Mouse (Mus musculus) liver, embryonic 14.5 days (tissue): ENCODE data around the gene Cdca3. TPM values are rescaled to one million over a fixed set of nuclear protein-coding genes. Genes with fewer than 3 reads are reported as not detected.

Source experiments
- ATAC-seq: fragments of 200-750 bp; cut with Nextera tagmentation; 2 replicates; pipeline ENCODE4 v1.8.0; 2017; ENCODE audit warnings: moderate number of reproducible peaks, mild to moderate bottlenecking, moderate library complexity; ENCODE audit not compliant: insufficient read depth
- DNase-seq, 3 experiments: peaks; one replicate each; pipeline ENCODE4 v3.0.0-alpha.2; 2012 to 2013; ENCODE audit warnings: low read depth in 3 of 3, low spot score in 3 of 3
- H3K27ac ChIP-seq: fragments of 300-500 bp; sonication (generic); 2 replicates; pipeline ENCODE4 v1.5.1; 2014; ENCODE audit warnings: moderate library complexity, mild to moderate bottlenecking, control low read depth, inconsistent platforms
- H3K27me3 ChIP-seq: fragments of 300-500 bp; sonication (generic); 2 replicates; pipeline ENCODE4 v1.6.1; 2014; ENCODE audit warnings: mild to moderate bottlenecking, low read length, moderate library complexity; ENCODE audit not compliant: control insufficient read depth, insufficient read depth
- H3K36me3 ChIP-seq: fragments of 300-500 bp; sonication (generic); replicated peaks from 2 replicates; pipeline ENCODE4 v1.6.1; 2014; ENCODE audit warnings: low read depth; ENCODE audit not compliant: control insufficient read depth, insufficient read depth
- H3K4me1 ChIP-seq, 2 experiments: fragments of 200-500 bp in 1 of 2; fragments of 300-500 bp in 1 of 2; sonication (generic) in 1 of 2; replicated peaks; 2 replicates each; pipeline ENCODE4 v1.6.1; 2012 to 2014; ENCODE audit warnings: antibody characterized with exemption in 1 of 2, inconsistent platforms in 1 of 2, low read length in 1 of 2; ENCODE audit not compliant: control insufficient read depth in 2 of 2, insufficient read depth in 2 of 2
- H3K4me2 ChIP-seq: fragments of 300-500 bp; sonication (generic); 2 replicates; pipeline ENCODE4 v1.6.1; 2014; ENCODE audit warnings: low read depth, mild to moderate bottlenecking, control low read depth, moderate library complexity
- H3K4me3 ChIP-seq, 2 experiments: fragments of 200-500 bp in 1 of 2; fragments of 300-500 bp in 1 of 2; sonication (generic) in 1 of 2; 2 replicates each; pipeline ENCODE4 v1.5.1; 2012 to 2014; ENCODE audit warnings: low read depth in 2 of 2, low read length in 2 of 2, mild to moderate bottlenecking in 2 of 2, control low read depth in 1 of 2, inconsistent platforms in 1 of 2, moderate library complexity in 1 of 2; ENCODE audit not compliant: insufficient read depth in 1 of 2
- H3K9ac ChIP-seq: fragments of 300-500 bp; sonication (generic); replicated peaks from 2 replicates; pipeline ENCODE4 v1.6.1; 2014; ENCODE audit warnings: mild to moderate bottlenecking, control low read depth, moderate library complexity
- H3K9me3 ChIP-seq: fragments of 300-500 bp; sonication (generic); 2 replicates; pipeline ENCODE4 v1.6.1; 2016; ENCODE audit warnings: low read length, mixed read lengths; ENCODE audit not compliant: control insufficient read depth
- CTCF ChIP-seq: IDR thresholded peaks from 2 replicates; pipeline ENCODE4 v1.5.1; 2016; ENCODE audit warnings: antibody characterized with exemption, low read depth, control low read depth
- EP300 ChIP-seq: IDR thresholded peaks from 2 replicates; pipeline ENCODE4 v1.6.1; 2016; ENCODE audit warnings: antibody characterized with exemption, low read depth
- WGBS: fragments of 180-500 bp; shearing (Covaris S2); extraction: QIAGEN DNeasy Blood & Tissue Kit; methylation state at CpG from one replicate; pipeline ENCODE4 v1.1.7; 2014; ENCODE audit not compliant: insufficient replicate concordance; 5-methylcytosine and 5-hydroxymethylcytosine counted together
- polyA plus RNA-seq, 2 experiments: library from polyadenylated mRNA; depleted of rRNA in 1 of 2; stranded (reverse) in 1 of 2; unstranded in 1 of 2; fragments of >200 nt; fragmentation: Nextera tagmentation in 1 of 2; extraction: Ambion mirVana in 1 of 2; gene quantifications; 2 replicates each; pipeline versions ENCODE4 v1.2.1 to v1.2.3; 2012 to 2014

The Cdca3 gene
- polyA plus RNA-seq, 2 experiments = 147 to 206 TPM

- no peak overlapping the region for H3K27ac ChIP-seq
- no peak overlapping the region for H3K9ac ChIP-seq
- no peak overlapping the region for H3K4me3 ChIP-seq
- no peaks in the 10 kb centered on the region for H3K4me1 ChIP-seq
- no peak for ATAC-seq
- H3K27me3 ChIP-seq = no peaks in the 10 kb centered on the region
- no peak overlapping the region for H3K4me2 ChIP-seq
- TF ChIP-seq EP300 (no peak), CTCF (no peak)
- no peaks in the 10 kb centered on the region for H3K36me3 ChIP-seq
- WGBS = 73% methylated on average over 9 of the region's 9 CpGs
- H3K9me3 ChIP-seq = no peaks in the 10 kb centered on the region
- DNase-seq = no peak
Measured at GRCm38 (mm10) chr6:124881821-124882220, 52.5 kb downstream of the Cdca3 start.

Other genes starting within 250 kb of the Cdca3 start
- gene C1s2, start 193.5 kb upstream of the Cdca3 start, polyA plus RNA-seq (2012; rRNA removed) = 0.01 TPM in 1 of 2 replicates, not detected in the other
- gene C1s2, start 193.5 kb upstream of the Cdca3 start, polyA plus RNA-seq (2014; fragmentation: Nextera tagmentation; extraction: Ambion mirVana) = not detected in 2 replicates
- gene Lpcat3, start 166.5 kb upstream of the Cdca3 start, polyA plus RNA-seq (2012; rRNA removed) = 61.4 and 65.7 TPM in 2 replicates
- 64.2 and 67.0 TPM in 2 replicates for gene Lpcat3, start 166.5 kb upstream of the Cdca3 start, polyA plus RNA-seq (2014; fragmentation: Nextera tagmentation; extraction: Ambion mirVana)
- gene Emg1, start 117.4 kb upstream of the Cdca3 start, polyA plus RNA-seq (2012; rRNA removed) = 91.1 and 103 TPM in 2 replicates
- gene Emg1, start 117.4 kb upstream of the Cdca3 start, polyA plus RNA-seq (2014; fragmentation: Nextera tagmentation; extraction: Ambion mirVana) = 147 and 162 TPM in 2 replicates
- gene Phb2, start 117.2 kb upstream of the Cdca3 start, polyA plus RNA-seq (2012; rRNA removed) = 101 and 124 TPM in 2 replicates
- 210 and 240 TPM in 2 replicates for gene Phb2, start 117.2 kb upstream of the Cdca3 start, polyA plus RNA-seq (2014; fragmentation: Nextera tagmentation; extraction: Ambion mirVana)
- gene Ptpn6, start 90.8 kb upstream of the Cdca3 start, polyA plus RNA-seq (2012; rRNA removed) = 14.3 and 17.9 TPM in 2 replicates
- 26.6 and 28.4 TPM in 2 replicates for gene Ptpn6, start 90.8 kb upstream of the Cdca3 start, polyA plus RNA-seq (2014; fragmentation: Nextera tagmentation; extraction: Ambion mirVana)
- gene Grcc10, start 88.2 kb upstream of the Cdca3 start, polyA plus RNA-seq (2012; rRNA removed) = 27.9 and 50.2 TPM in 2 replicates
- gene Grcc10, start 88.2 kb upstream of the Cdca3 start, polyA plus RNA-seq (2014; fragmentation: Nextera tagmentation; extraction: Ambion mirVana) = 74.0 and 80.0 TPM in 2 replicates
- gene Gm45234, start 73.5 kb upstream of the Cdca3 start, polyA plus RNA-seq (2012; rRNA removed) = 0.37 TPM in 1 of 2 replicates, not detected in the other
- not detected in 2 replicates for gene Gm45234, start 73.5 kb upstream of the Cdca3 start, polyA plus RNA-seq (2014; fragmentation: Nextera tagmentation; extraction: Ambion mirVana)
- 2.5 and 2.8 TPM in 2 replicates for gene Atn1, start 73.0 kb upstream of the Cdca3 start, polyA plus RNA-seq (2012; rRNA removed)
- 0.58 and 1.5 TPM in 2 replicates for gene Atn1, start 73.0 kb upstream of the Cdca3 start, polyA plus RNA-seq (2014; fragmentation: Nextera tagmentation; extraction: Ambion mirVana)
- gene Eno2, start 59.9 kb upstream of the Cdca3 start, polyA plus RNA-seq (2012; rRNA removed) = 0.47 and 0.50 TPM in 2 replicates
- 0.09 TPM in 1 of 2 replicates, not detected in the other for gene Eno2, start 59.9 kb upstream of the Cdca3 start, polyA plus RNA-seq (2014; fragmentation: Nextera tagmentation; extraction: Ambion mirVana)
- 0.09 TPM in 1 of 2 replicates, not detected in the other for gene Lrrc23, start 49.8 kb upstream of the Cdca3 start, polyA plus RNA-seq (2012; rRNA removed)
- not detected in 2 replicates for gene Lrrc23, start 49.8 kb upstream of the Cdca3 start, polyA plus RNA-seq (2014; fragmentation: Nextera tagmentation; extraction: Ambion mirVana)
- gene Spsb2, start 20.9 kb upstream of the Cdca3 start, polyA plus RNA-seq (2012; rRNA removed) = 4.1 and 5.0 TPM in 2 replicates
- gene Spsb2, start 20.9 kb upstream of the Cdca3 start, polyA plus RNA-seq (2014; fragmentation: Nextera tagmentation; extraction: Ambion mirVana) = 4.7 and 5.0 TPM in 2 replicates
- gene Tpi1, start 15.3 kb upstream of the Cdca3 start, polyA plus RNA-seq (2012; rRNA removed) = 266 and 292 TPM in 2 replicates
- gene Tpi1, start 15.3 kb upstream of the Cdca3 start, polyA plus RNA-seq (2014; fragmentation: Nextera tagmentation; extraction: Ambion mirVana) = 418 and 420 TPM in 2 replicates
- gene Usp5, start 63 bp upstream of the Cdca3 start, polyA plus RNA-seq (2012; rRNA removed) = 24.4 and 27.6 TPM in 2 replicates
- gene Usp5, start 63 bp upstream of the Cdca3 start, polyA plus RNA-seq (2014; fragmentation: Nextera tagmentation; extraction: Ambion mirVana) = 38.0 and 42.5 TPM in 2 replicates
- 0.03 and 0.06 TPM in 2 replicates for gene Gnb3, start 10.7 kb downstream of the Cdca3 start, polyA plus RNA-seq (2012; rRNA removed)
- gene Gnb3, start 10.7 kb downstream of the Cdca3 start, polyA plus RNA-seq (2014; fragmentation: Nextera tagmentation; extraction: Ambion mirVana) = 0.23 TPM in 1 of 2 replicates, not detected in the other
- 3.2 and 3.5 TPM in 2 replicates for gene P3h3, start 28.2 kb downstream of the Cdca3 start, polyA plus RNA-seq (2012; rRNA removed)
- 0.83 and 0.88 TPM in 2 replicates for gene P3h3, start 28.2 kb downstream of the Cdca3 start, polyA plus RNA-seq (2014; fragmentation: Nextera tagmentation; extraction: Ambion mirVana)
- gene Gpr162, start 34.4 kb downstream of the Cdca3 start, polyA plus RNA-seq (2012; rRNA removed) = 0.03 and 0.18 TPM in 2 replicates
- gene Gpr162, start 34.4 kb downstream of the Cdca3 start, polyA plus RNA-seq (2014; fragmentation: Nextera tagmentation; extraction: Ambion mirVana) = not detected in 2 replicates
- gene Cd4, start 58.7 kb downstream of the Cdca3 start, polyA plus RNA-seq (2012; rRNA removed) = 0.07 and 0.10 TPM in 2 replicates
- gene Cd4, start 58.7 kb downstream of the Cdca3 start, polyA plus RNA-seq (2014; fragmentation: Nextera tagmentation; extraction: Ambion mirVana) = 0.03 TPM in 1 of 2 replicates, not detected in the other
- 0.10 and 0.11 TPM in 2 replicates for gene Lag3, start 82.2 kb downstream of the Cdca3 start, polyA plus RNA-seq (2012; rRNA removed)
- gene Lag3, start 82.2 kb downstream of the Cdca3 start, polyA plus RNA-seq (2014; fragmentation: Nextera tagmentation; extraction: Ambion mirVana) = 0.17 TPM in 1 of 2 replicates, not detected in the other
- gene Ptms, start 90.6 kb downstream of the Cdca3 start, polyA plus RNA-seq (2012; rRNA removed) = 109 and 131 TPM in 2 replicates
- 29.7 and 39.7 TPM in 2 replicates for gene Ptms, start 90.6 kb downstream of the Cdca3 start, polyA plus RNA-seq (2014; fragmentation: Nextera tagmentation; extraction: Ambion mirVana)
- gene Mlf2, start 101.8 kb downstream of the Cdca3 start, polyA plus RNA-seq (2012; rRNA removed) = 85.0 and 96.5 TPM in 2 replicates
- 98.1 and 116 TPM in 2 replicates for gene Mlf2, start 101.8 kb downstream of the Cdca3 start, polyA plus RNA-seq (2014; fragmentation: Nextera tagmentation; extraction: Ambion mirVana)
- gene Cops7a, start 136.0 kb downstream of the Cdca3 start, polyA plus RNA-seq (2012; rRNA removed) = 57.8 and 62.6 TPM in 2 replicates
- gene Cops7a, start 136.0 kb downstream of the Cdca3 start, polyA plus RNA-seq (2014; fragmentation: Nextera tagmentation; extraction: Ambion mirVana) = 51.5 and 52.6 TPM in 2 replicates
- 0.07 and 0.09 TPM in 2 replicates for gene Pianp, start 167.1 kb downstream of the Cdca3 start, polyA plus RNA-seq (2012; rRNA removed)
- not detected in 2 replicates for gene Pianp, start 167.1 kb downstream of the Cdca3 start, polyA plus RNA-seq (2014; fragmentation: Nextera tagmentation; extraction: Ambion mirVana)
- 20.2 and 22.2 TPM in 2 replicates for gene Zfp384, start 179.6 kb downstream of the Cdca3 start, polyA plus RNA-seq (2012; rRNA removed)
- gene Zfp384, start 179.6 kb downstream of the Cdca3 start, polyA plus RNA-seq (2014; fragmentation: Nextera tagmentation; extraction: Ambion mirVana) = 2.9 and 3.1 TPM in 2 replicates
- 14.1 and 17.9 TPM in 2 replicates for gene Ing4, start 210.2 kb downstream of the Cdca3 start, polyA plus RNA-seq (2012; rRNA removed)
- 17.2 and 21.9 TPM in 2 replicates for gene Ing4, start 210.2 kb downstream of the Cdca3 start, polyA plus RNA-seq (2014; fragmentation: Nextera tagmentation; extraction: Ambion mirVana)
- gene Acrbp, start 220.1 kb downstream of the Cdca3 start, polyA plus RNA-seq (2012; rRNA removed) = 2.1 and 3.1 TPM in 2 replicates
- 1.3 and 2.0 TPM in 2 replicates for gene Acrbp, start 220.1 kb downstream of the Cdca3 start, polyA plus RNA-seq (2014; fragmentation: Nextera tagmentation; extraction: Ambion mirVana)
- 1.6 and 1.8 TPM in 2 replicates for gene Lpar5, start 238.4 kb downstream of the Cdca3 start, polyA plus RNA-seq (2012; rRNA removed)
- 0.68 and 1.0 TPM in 2 replicates for gene Lpar5, start 238.4 kb downstream of the Cdca3 start, polyA plus RNA-seq (2014; fragmentation: Nextera tagmentation; extraction: Ambion mirVana)